Mouse (Mus musculus): ENCODE data around the gene Cfb.
"Not testable (repeated sequence)": the region's sequence is repeated elsewhere in the genome, so short reads cannot be mapped to it uniquely, and the experiment has no call there.

Cfb gene

GRCm38 (mm10) chr17:34836155-34836855 lies 26.0 kb downstream of the Cfb start:
- no peak for DNase-seq

- DNase-seq: not testable (repeated sequence)
These were observed 31.5 kb downstream of the Cfb start for GRCm38 (mm10) chr17:34830776-34831175.

- no peak for DNase-seq
These were observed 47.4 kb downstream of the Cfb start for GRCm38 (mm10) chr17:34814818-34815370.

GRCm38 (mm10) chr17:34813747-34814146 lies 48.6 kb downstream of the Cfb start:
- DNase-seq: not testable (repeated sequence)

- no peak for DNase-seq
These were observed 51.0 kb downstream of the Cfb start for GRCm38 (mm10) chr17:34811275-34811674.

GRCm38 (mm10) chr17:34810811-34811210 lies 51.5 kb downstream of the Cfb start:
- not testable (repeated sequence) for DNase-seq

- not testable (repeated sequence) for DNase-seq
These were observed 51.9 kb downstream of the Cfb start for GRCm38 (mm10) chr17:34810411-34810810.

- DNase-seq: no peak
These were observed 53.6 kb downstream of the Cfb start for GRCm38 (mm10) chr17:34808599-34809205.

GRCm38 (mm10) chr17:34807176-34807575 lies 55.1 kb downstream of the Cfb start:
- no peak for DNase-seq

Data from cerebellum, adult 11-12 months (tissue).